Mouse (Mus musculus) monocyte, adult 5-6 weeks (primary cell): ENCODE data around the gene Asic5. TPM values are rescaled to one million over a fixed set of nuclear protein-coding genes. Genes with fewer than 3 reads are reported as not detected.

Source experiments
- ATAC-seq: fragments of 153-309, 156-312 bp; replicated peaks from 2 replicates; pipeline ENCODE4 v1.8.0; 2017; ENCODE audit warnings: mild to moderate bottlenecking; ENCODE audit not compliant: low TSS enrichment, insufficient number of reproducible peaks, severe bottlenecking, poor library complexity, low FRiP score
- total RNA-seq: library from RNA; stranded (forward); fragments of 200-1000, 200-491, 200-594 nt; gene quantifications from 3 replicates; pipeline ENCODE4 v1.2.3, GENCODE M21; 2017

Asic5 gene
- total RNA-seq, 1 experiment from 2014 or later = not detected

DNA sequence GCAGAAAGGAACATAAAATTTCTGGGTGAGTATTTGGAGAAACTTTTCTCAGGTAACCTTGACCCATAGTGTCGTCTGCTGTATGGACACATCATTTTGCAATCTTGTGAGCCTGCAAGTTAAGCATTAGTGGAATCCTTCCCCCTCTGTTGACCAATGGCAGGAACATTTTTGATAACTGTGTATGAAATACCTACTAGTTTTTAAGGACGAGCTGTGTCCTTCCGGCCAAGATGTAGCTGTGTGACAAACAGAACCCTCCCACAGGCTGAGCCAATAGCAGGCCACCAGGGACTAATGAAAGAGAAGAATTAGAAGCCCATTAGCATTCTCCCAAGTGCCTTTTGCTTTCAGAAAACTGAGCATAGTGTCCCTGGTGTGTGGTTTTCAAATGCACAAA, 8.4 kb downstream of the Asic5 start:
- no peak for ATAC-seq

DNA sequence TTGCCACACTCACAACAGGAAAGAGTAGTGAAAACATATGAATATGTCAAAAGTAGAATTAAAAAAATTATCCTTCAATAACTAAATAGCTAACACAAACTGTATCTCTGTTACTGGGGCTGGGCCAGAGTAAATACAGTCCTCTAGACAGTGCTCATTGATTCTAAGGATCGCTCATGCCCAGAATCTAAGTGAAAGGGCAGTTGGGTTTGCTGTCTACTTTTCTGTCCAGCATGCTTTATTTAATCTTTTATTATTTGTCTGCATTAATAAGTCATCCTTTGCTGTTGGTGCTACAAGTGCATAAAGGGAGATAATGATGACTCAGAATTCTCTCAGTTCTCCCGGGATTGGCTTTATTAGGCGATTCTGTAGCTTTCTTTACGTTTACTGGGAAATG, 13.3 kb downstream of the Asic5 start:
- ATAC-seq = no peak

GRCm38 (mm10) chr3:81995988-81996387, 13.9 kb downstream of the Asic5 start:
- no peak; the same call in 1 of the 2 replicates for ATAC-seq

DNA sequence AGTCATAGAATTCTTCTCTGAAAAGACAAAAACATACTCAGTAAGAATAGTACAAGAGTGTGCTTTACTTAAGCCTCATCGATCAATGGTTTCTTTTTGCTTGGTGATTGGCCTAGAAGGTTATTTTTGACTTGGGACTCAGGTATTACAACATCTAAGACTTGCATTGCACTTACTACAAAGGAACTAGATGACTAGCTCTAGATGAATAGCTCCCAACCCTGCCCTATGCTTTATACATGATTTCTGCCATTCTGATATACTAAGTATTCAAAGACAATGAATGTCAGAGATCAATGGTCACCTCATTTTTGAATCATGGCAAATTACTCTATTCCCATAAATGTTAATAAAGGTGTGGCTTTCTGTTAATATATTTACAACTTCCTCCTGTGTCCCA, 24.9 kb downstream of the Asic5 start:
- no peak for ATAC-seq

DNA sequence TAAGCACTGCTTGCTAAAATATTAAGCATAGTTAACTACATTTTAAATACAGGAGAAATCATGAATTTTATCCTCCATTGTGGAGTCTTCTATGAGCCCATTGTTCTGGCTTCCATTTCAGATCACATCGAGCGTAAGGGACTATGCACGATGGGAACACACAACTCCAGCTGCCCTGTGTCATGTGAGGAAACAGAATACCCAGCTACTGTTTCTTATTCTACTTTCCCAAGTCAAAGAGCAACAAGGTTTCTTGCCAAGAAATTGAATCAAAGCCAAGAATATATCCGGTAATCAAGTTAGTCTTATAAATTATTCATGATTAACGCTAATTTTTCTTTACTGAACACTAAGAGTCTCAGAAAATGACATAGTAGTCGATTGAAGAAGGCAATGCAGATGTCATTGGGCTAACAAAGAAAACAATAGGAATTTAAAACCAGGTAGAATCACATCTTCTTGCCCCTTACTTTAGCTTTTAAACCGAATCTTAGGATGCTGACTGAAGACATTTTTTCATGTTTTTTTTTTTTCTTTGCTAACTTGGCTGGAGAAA, 32.1 kb downstream of the Asic5 start:
- no peak for ATAC-seq

- no peak for ATAC-seq
These were observed 40.4 kb downstream of the Asic5 start for GRCm38 (mm10) chr3:82022421-82022920.

GRCm38 (mm10) chr3:82023065-82023464, 41.0 kb downstream of the Asic5 start:
- no peak for ATAC-seq

- ATAC-seq = no peak
These were observed 45.2 kb downstream of the Asic5 start for GRCm38 (mm10) chr3:82027286-82027685.

- ATAC-seq = peak; percentile 59; the same call in 1 of the 2 replicates
These were observed 47.1 kb downstream of the Asic5 start for GRCm38 (mm10) chr3:82029229-82029628.

DNA sequence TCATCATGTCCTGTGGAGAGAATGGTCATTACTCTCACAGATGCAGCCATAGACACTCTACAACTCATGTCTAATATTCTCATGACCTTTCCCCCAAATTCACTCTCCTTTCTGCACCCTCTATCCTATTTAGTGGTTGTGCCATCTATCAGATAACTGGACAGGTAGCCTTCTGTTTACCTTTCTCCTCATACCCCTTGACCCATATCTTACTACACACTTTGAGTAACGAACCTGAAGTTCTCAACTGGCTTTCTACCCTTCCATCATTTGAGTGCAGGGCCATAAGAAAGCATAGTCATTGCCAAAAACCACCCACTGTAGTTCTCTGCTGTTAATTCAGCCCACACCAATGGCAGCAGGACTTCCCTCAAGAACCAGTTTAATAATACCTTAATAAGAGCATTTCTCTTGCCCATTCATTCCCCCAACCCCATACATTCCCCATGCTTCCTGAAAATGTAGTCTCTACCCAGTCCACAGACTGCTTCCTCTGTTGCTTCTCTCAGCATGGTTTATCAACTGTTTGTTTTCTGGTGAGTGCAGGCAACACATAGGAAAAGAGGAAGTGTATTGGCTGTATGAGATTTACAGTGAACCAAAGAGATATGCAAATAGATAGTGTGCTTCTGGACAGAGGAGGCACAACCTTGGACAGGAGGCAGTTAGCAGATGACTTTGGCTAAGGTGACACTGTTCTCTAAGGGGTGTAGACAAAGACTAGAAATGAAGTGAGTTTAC, 48.1 kb downstream of the Asic5 start:
- no peak for ATAC-seq

DNA sequence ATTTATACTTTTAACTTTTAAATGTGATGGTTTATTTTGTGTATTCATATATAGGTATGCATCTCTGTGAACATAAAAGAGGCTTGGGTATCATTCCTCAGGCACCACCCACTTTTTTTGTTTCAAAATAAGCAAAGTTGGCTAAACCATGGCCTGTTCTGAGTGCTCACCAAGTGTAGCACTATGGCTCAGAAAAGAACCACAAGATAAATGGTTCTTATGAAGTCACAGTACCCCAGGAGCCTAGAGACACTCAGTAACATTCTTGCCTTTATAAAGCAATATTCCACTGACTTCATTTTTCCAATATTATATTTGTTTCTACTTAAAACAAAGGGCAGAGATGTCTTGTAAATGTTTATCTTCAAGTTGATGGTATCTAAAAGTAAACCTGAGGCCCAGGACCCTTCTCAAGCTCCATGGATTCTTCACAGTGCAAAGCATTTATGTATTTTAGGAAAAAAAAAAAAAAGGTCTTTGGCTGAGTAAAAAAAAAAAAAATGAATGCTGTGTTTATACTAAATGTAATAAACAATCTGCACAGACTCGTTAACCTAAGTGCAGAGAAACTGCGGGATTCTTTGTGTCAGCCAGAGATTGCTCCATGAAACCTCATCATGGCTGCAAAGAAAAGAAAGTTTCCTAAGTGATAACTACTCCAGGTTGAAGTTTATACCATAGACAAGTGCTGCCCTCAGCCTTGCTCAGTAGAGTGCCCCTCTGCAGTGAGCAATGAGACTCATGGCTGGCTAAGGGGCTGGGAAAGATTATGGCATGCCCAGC, 54.4 kb downstream of the Asic5 start:
- no peak for ATAC-seq

DNA sequence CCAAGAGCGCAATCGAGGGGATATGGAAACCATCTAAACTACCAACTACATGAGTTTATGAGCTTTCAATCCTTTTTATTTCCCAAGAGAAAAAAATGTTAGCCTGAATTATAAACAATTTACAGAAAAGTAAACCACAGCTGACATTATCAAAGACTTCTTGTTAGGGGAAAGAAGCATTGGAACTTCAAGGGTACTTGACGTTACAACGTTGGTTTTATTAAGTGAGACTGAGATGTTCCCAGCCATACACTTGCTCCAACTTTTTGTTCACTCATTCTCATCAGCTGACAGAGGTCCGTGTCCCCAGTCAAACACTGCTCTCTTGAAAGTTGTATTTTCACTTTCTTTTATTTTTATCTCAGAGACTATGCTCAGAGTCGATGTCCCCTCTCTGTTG, 61.6 kb downstream of the Asic5 start:
- no peak for ATAC-seq

GRCm38 (mm10) chr3:82044902-82045301, 62.8 kb downstream of the Asic5 start:
- ATAC-seq = no peak

GRCm38 (mm10) chr3:82046087-82046486, 64.0 kb downstream of the Asic5 start:
- no peak for ATAC-seq

GRCm38 (mm10) chr3:82047100-82047753, 65.1 kb downstream of the Asic5 start:
- no peak for ATAC-seq

DNA sequence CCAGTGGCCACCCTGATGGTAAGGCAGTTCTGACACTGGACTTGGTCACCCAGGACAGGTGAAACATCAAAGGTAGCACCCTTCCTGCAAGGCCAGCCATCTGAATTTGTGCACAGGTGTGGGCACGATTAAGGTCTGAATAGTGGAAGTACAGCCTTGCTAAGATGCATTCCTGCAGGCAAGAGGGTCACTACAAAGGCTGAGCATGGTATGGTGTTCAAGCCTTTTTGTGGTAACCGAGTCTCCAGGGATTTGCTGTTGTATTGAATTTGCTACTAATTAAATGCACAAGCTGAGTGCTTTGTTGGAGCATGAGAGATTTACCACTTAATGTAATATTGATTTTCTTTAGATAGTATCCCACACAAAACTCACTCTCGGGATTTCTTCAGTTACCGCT, 66.0 kb downstream of the Asic5 start:
- no peak for ATAC-seq

- ATAC-seq = no peak
These were observed 66.6 kb downstream of the Asic5 start for GRCm38 (mm10) chr3:82048681-82049080.

DNA sequence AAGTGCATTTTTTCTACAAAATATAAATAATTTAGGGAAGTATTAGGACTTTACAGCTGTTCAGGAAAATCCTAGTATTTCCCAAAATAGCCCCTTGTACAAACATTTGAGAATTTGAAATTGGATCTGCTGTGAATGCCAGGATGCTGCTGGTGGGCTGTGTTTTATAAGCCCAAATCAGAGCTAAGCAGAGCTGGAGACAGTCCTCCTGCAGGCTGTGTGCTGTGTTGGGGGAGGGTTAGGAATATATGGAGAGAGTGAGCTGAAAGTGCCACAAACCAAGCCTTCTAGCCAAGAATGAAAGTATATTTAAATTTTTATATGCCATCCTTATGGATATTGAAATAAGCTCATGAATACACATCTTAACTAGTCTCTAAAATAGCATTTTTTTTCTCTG, 69.4 kb downstream of the Asic5 start:
- ATAC-seq = no peak

DNA sequence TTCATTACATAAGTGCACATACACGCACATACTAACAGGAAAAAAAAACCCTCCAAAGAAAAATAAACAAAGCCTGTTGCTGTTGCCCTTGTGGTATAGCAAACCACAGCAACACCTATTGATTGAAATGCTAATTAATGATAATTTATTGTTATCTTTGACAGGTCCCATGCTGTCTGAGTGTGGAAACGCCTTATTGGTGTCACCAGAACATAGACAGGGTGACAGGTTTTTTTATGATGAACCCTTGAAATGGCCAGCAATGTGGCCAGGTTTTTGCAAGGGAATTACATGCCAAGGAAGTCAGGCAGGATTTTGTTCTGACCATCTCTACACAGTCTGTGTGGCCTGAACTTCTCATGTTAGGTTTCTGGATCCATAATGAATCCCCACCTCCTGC, 69.9 kb downstream of the Asic5 start:
- ATAC-seq = no peak
